Mouse (Mus musculus): ENCODE data around the gene Artn. TPM values are rescaled to one million over a fixed set of nuclear protein-coding genes. Genes with fewer than 3 reads are reported as not detected.
A peak's percentile ranks its signal among the peaks of the same experiment; 100 is the strongest.

Gene Artn
- polyA plus RNA-seq (2016; fragmentation: Nextera tagmentation; extraction: Ambion mirVana), result 2.4 and 3.4 TPM in 2 replicates

DNA sequence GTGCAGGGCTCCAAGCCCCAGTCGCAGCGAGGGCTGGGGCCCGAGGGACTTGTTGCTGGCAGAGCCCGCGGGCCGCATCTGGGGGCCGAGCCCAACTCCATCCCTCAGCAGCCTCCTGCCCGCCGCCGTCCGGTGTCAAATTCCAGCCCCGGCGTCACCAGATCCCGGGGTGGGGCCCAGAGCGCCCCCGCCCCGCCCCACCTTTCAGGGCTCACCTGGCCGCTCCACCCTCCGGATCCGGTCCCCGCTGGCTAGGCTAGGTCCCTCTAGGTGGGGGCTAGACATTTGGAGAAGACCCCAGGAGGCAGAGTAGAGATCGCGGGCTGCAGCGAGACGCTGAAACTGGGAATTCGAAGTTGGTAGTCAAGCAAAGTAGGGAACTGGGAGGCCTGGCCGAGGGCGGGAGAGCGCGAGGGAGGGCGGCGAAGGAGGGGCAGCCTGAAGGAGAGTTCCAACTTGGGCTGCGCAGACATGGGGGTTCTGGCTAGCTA is at the start of gene Artn:
Gene Artn (minus strand): TSS at position 373 of the 491 bp plus-strand sequence.
- H3K36me3 ChIP-seq, result no peaks in the 10 kb centered on the region
- no peak within 1 kb of the TSS; the same call in none of the 2 replicates for H3K27ac ChIP-seq
- H3K4me2 ChIP-seq (replicated peaks), result peak within 1 kb of the TSS; percentile 85
- H3K4me1 ChIP-seq, result peaks cover 29% of the 10 kb centered on the region
- peaks cover 50% of the 10 kb centered on the region for H3K27me3 ChIP-seq
- peak within 1 kb of the TSS; percentile 37 for H3K9ac ChIP-seq
- H3K9me3 ChIP-seq, result no peaks in the 10 kb centered on the region
- peak within 1 kb of the TSS; percentile 39 for H3K4me3 ChIP-seq
- under 1% methylated on average over 33 of the region's 33 CpGs for WGBS
- ATAC-seq (ENCODE audit: insufficient number of reproducible peaks, insufficient read depth, low FRiP score, low TSS enrichment), result peak; percentile 44; the same call in 1 of the 2 replicates

DNA sequence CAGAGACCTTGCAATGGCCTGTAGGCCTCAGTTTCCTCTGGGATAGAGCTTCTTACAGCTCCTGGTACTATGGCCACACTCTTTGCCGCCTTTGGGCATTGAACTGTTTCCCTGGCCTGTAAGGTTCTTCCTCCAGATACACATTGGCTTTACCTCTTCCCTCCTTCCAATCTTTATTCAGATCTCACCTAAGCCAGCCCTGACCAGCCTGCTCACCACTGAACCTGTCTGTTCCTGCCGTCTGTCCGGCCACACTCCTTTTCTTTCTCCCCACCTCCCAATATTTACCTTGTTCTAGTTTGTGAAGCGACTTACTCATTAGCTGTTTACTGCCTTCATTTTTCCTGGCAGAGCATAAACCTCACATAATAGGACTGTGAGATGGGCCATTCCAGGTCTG is 49.6 kb upstream of the Artn start:
- no peaks in the 10 kb centered on the region for H3K9me3 ChIP-seq
- no peak overlapping the region for H3K4me3 ChIP-seq
- no peaks in the 10 kb centered on the region for H3K36me3 ChIP-seq
- no peak for ATAC-seq (ENCODE audit: insufficient number of reproducible peaks, insufficient read depth, low FRiP score, low TSS enrichment)
- 88% methylated on average over 4 of the region's 4 CpGs for WGBS
- H3K27me3 ChIP-seq, result no peaks in the 10 kb centered on the region
- H3K4me1 ChIP-seq, result no peaks in the 10 kb centered on the region
- no peak overlapping the region for H3K4me2 ChIP-seq (replicated peaks)
- H3K27ac ChIP-seq, result no peak overlapping the region
- no peak overlapping the region for H3K9ac ChIP-seq

DNA sequence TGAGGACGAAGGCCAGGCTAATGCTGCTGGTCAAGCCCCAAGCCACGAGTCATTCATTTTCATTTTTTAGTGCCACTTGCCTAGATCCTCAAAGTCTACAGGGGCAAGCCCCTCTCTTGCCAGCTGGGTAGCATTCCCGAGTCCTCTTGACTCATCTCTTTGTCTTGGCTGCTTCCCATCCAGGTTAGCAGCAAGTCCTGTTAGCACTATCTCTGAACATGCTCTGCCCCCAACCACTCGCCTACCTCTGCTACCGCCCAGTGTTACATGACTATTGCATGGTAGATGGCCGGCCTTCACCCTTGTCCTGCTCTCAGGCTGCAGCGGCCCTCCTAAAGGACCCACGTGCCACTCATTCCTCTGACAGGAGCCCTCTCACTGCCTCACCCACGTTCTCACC is 48.7 kb upstream of the Artn start:
- WGBS, result 95% methylated on average over 9 of the region's 9 CpGs
- H3K27ac ChIP-seq, result no peak overlapping the region
- no peaks in the 10 kb centered on the region for H3K9me3 ChIP-seq
- no peaks in the 10 kb centered on the region for H3K36me3 ChIP-seq
- no peak for ATAC-seq (ENCODE audit: insufficient number of reproducible peaks, insufficient read depth, low FRiP score, low TSS enrichment)
- H3K4me2 ChIP-seq (replicated peaks), result no peak overlapping the region
- H3K27me3 ChIP-seq, result no peaks in the 10 kb centered on the region
- H3K4me3 ChIP-seq, result no peak overlapping the region
- H3K9ac ChIP-seq, result no peak overlapping the region
- peaks cover 4% of the 10 kb centered on the region for H3K4me1 ChIP-seq

DNA sequence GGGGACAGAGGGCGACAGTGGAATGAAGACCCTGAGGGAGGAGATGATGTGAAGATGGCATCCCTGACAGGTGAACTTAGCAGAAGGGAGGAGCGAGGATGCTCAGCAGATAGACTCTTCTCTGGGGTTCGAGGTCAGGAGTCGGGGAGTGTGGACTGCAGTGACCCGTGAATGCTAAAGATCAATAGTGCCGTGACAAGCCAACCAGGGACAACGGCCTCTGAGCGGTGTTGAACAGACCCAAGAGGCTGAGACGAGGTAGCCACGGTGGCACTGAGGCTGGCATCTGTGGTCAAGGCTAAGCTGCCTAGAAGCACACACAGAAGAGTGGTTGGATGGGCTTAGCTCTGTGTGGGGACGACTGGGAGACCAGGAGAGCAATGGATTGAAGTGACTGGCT is 48.3 kb upstream of the Artn start:
- Histone ChIP-seq H3K4me1 (peaks cover 9% of the 10 kb centered on the region), H3K9ac (no peak overlapping the region), H3K27me3 (no peaks in the 10 kb centered on the region), H3K27ac (no peak overlapping the region), H3K4me3 (no peak overlapping the region), H3K36me3 (no peaks in the 10 kb centered on the region), H3K4me2 (replicated peaks) (no peak overlapping the region), H3K9me3 (no peaks in the 10 kb centered on the region)
- 85% methylated on average over 11 of the region's 11 CpGs for WGBS
- ATAC-seq (ENCODE audit: insufficient number of reproducible peaks, insufficient read depth, low FRiP score, low TSS enrichment), result no peak

DNA sequence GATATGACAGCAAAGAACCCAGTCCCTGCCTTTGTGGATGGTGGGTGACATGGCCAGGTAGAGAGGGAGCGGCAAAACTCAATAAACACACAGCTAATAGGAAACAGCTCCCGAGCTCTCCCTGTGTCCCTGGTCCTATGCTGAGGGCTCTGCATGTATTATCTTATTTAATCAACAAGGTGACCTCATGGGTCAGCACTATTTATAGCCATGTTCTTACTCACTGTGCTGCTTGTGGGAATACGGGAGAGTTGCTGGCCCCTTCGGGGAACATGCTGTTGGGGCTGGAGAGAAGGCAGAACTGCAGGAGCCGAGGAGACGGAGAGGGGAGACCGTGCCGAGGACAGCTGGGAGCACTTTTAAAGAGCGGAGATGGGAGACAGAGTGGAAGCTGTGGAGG is 47.8 kb upstream of the Artn start:
- WGBS, result 58% methylated on average over 9 of the region's 9 CpGs
- Histone ChIP-seq H3K4me2 (replicated peaks) (no peak overlapping the region), H3K36me3 (no peaks in the 10 kb centered on the region), H3K4me3 (no peak overlapping the region), H3K4me1 (peaks cover 10% of the 10 kb centered on the region), H3K9ac (no peak overlapping the region), H3K27ac (no peak overlapping the region), H3K27me3 (no peaks in the 10 kb centered on the region), H3K9me3 (no peaks in the 10 kb centered on the region)
- no peak for ATAC-seq (ENCODE audit: insufficient number of reproducible peaks, insufficient read depth, low FRiP score, low TSS enrichment)

DNA sequence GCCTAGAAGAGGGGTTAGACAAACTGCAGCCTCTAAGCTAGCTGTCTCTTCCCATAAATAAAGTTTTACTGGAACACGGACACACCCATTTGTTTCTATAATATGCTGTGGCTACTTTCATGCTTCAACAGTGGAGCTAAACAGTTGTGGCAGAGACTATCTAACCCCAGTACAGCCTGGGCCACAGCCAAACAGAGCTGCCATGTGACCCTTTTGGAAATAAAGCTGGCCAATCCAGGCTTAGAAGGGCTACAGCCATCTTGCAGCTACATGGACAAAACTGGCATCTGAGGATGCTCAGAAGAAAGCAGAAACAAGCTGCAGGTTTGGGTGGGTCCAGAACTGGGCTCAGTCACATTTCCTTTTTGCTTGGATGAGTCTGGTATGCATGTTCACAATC is 46.3 kb upstream of the Artn start:
- no peak overlapping the region for H3K4me2 ChIP-seq (replicated peaks)
- H3K27me3 ChIP-seq, result no peaks in the 10 kb centered on the region
- no peak overlapping the region for H3K9ac ChIP-seq
- no peak for ATAC-seq (ENCODE audit: insufficient number of reproducible peaks, insufficient read depth, low FRiP score, low TSS enrichment)
- no peaks in the 10 kb centered on the region for H3K9me3 ChIP-seq
- no peak overlapping the region for H3K4me3 ChIP-seq
- H3K27ac ChIP-seq, result no peak overlapping the region
- 93% methylated on average over 1 of the region's 1 CpGs for WGBS
- peaks cover 10% of the 10 kb centered on the region for H3K4me1 ChIP-seq
- no peaks in the 10 kb centered on the region for H3K36me3 ChIP-seq

GRCm38 (mm10) chr4:117974719-117975118 is 45.2 kb upstream of the Artn start:
- Histone ChIP-seq H3K4me2 (replicated peaks) (no peak overlapping the region), H3K9ac (no peak overlapping the region), H3K4me1 (peaks cover 10% of the 10 kb centered on the region), H3K27ac (no peak overlapping the region), H3K4me3 (no peak overlapping the region), H3K27me3 (no peaks in the 10 kb centered on the region), H3K36me3 (no peaks in the 10 kb centered on the region), H3K9me3 (no peaks in the 10 kb centered on the region)
- ATAC-seq (ENCODE audit: insufficient number of reproducible peaks, insufficient read depth, low FRiP score, low TSS enrichment), result no peak
- 77% methylated on average over 5 of the region's 5 CpGs for WGBS

DNA sequence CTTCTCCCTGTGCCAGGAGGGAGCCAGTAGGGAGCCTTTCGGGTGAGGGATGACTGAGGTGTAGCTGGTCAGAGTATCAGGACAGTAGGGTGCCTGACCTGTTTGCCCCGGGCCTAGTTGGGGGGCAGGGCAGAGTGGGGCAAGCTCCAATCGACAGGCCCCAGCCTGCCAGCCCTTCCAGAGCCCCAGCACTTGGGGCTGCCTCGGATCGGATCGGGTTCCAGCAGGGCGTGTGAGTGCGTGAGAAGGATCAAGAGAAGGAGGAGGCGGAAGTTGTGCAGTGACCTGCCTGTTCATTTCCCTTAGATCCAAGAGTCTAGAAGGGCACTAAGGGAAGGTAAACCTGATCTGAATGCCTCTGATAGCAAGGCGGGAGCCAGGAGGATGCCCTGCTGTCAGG is 43.4 kb upstream of the Artn start:
- Histone ChIP-seq H3K36me3 (no peaks in the 10 kb centered on the region), H3K4me3 (no peak overlapping the region), H3K27me3 (no peaks in the 10 kb centered on the region), H3K27ac (no peak overlapping the region), H3K9ac (no peak overlapping the region), H3K9me3 (no peaks in the 10 kb centered on the region), H3K4me2 (replicated peaks) (no peak overlapping the region), H3K4me1 (peaks cover 10% of the 10 kb centered on the region)
- WGBS, result 38% methylated on average over 10 of the region's 10 CpGs
- ATAC-seq (ENCODE audit: insufficient number of reproducible peaks, insufficient read depth, low FRiP score, low TSS enrichment), result 0 out of 2 replicates have a peak, but pooled peaks have one; percentile 39

DNA sequence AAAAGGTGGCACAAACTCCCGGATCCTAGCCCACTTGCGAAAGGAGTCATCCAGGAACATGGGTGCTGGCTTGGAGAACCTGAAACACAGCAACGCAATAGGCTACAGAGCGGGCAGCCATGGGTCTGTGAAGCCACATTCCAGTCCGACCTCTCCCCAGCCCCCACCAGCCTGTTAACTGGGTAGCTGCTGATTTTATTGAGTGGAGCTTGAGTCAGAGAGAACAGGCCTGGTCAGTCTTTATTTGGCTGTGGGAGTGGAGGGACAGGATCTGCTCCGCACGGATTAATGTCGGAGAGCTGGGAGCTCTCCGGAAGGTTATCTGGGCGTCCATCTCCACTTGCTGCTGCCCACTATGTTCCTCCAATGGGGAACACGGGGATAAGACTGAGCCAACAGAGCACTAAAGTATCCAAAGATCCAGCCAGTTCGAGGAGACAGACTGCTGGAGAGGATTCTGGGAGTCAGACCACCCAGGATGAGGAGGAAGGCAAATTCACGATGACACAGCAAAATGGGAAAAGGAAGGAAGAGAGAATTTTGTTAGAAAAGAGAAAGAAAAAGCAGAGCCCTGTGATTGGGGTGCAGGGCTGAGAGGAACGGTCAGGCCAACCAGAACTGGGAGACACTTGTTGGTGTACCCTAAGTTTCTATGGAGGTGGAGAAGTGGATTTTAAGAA is 34.9 kb upstream of the Artn start:
- no peaks in the 10 kb centered on the region for H3K27me3 ChIP-seq
- no peak for ATAC-seq (ENCODE audit: insufficient number of reproducible peaks, insufficient read depth, low FRiP score, low TSS enrichment)

GRCm38 (mm10) chr4:117957492-117957891 is 27.9 kb upstream of the Artn start:
- 70% methylated on average over 4 of the region's 4 CpGs for WGBS
- Histone ChIP-seq H3K9me3 (no peaks in the 10 kb centered on the region), H3K9ac (no peak overlapping the region), H3K4me1 (no peaks in the 10 kb centered on the region), H3K27ac (no peak overlapping the region), H3K27me3 (no peaks in the 10 kb centered on the region), H3K4me2 (replicated peaks) (no peak overlapping the region), H3K36me3 (peaks cover 42% of the 10 kb centered on the region), H3K4me3 (no peak overlapping the region)
- ATAC-seq (ENCODE audit: insufficient number of reproducible peaks, insufficient read depth, low FRiP score, low TSS enrichment), result no peak

More for the DNA sequence above, 34.9 kb upstream of the Artn start:
- no peaks in the 10 kb centered on the region for H3K9me3 ChIP-seq
- H3K4me3 ChIP-seq, result no peak overlapping the region
- H3K27ac ChIP-seq, result no peak overlapping the region
- no peak overlapping the region for H3K4me2 ChIP-seq (replicated peaks)
- H3K9ac ChIP-seq, result no peak overlapping the region
- H3K4me1 ChIP-seq, result no peaks in the 10 kb centered on the region
- 76% methylated on average over 14 of the region's 14 CpGs for WGBS
- H3K36me3 ChIP-seq, result peaks cover 16% of the 10 kb centered on the region; the same call in 1 of the 2 replicates

DNA sequence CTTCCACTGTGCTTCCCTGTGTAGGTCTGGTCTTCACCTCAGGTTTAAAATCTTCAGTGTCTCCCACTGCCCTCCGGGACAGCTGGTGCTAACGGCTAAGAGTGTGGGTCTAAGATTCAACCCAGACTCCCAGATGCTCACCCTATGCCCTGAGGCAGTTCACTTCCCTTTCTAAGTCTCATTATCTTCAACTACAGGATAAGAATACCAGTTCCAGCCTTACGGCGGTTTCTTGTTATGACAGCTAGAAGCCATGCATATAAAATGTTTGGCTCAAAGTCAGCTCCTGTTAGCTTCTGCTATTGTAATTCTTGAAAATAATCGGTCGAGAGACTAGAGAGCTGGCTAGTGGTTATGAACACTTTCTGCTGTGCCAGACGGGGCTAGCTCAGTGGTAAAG is 17.9 kb upstream of the Artn start:
- H3K9me3 ChIP-seq, result no peaks in the 10 kb centered on the region
- no peak overlapping the region for H3K27ac ChIP-seq
- peaks cover 19% of the 10 kb centered on the region for H3K36me3 ChIP-seq
- H3K27me3 ChIP-seq, result no peaks in the 10 kb centered on the region
- no peak for ATAC-seq (ENCODE audit: insufficient number of reproducible peaks, insufficient read depth, low FRiP score, low TSS enrichment)
- H3K9ac ChIP-seq, result no peak overlapping the region
- H3K4me2 ChIP-seq (replicated peaks), result no peak overlapping the region
- peaks cover 3% of the 10 kb centered on the region; the same call in 1 of the 2 replicates for H3K4me1 ChIP-seq
- 71% methylated on average over 7 of the region's 7 CpGs for WGBS
- no peak overlapping the region for H3K4me3 ChIP-seq

DNA sequence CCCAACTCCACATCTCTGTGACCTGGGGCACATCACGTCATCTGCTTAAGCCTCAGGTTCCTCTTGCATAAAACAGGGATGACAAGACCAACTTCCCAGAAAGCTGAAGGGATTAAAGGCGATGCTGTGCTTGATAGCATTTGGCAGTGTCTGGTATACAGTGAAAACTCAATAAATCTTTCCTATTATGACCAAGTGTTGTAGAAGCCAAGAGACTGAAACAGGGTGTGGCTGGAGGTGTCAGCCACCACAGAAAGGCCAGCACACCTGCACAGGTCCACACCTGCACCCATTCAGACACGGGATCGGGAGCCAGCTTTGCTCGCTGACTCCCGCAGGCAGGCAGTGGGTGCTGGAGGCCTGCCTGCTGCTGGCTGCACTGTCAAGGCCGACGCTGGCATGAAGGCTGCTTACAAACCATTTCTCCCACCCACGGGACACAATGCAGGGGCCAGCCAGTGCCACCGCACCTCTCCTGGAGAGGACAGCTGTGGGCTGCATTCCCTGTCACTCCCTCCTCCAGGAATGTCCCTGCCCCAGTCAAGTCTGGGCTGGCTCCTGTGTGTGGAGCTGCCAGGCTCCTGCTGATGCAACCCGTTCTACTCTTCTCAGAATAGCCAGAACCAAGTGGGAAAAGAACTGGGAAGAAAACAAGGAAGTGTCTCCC is 17.2 kb upstream of the Artn start:
- Histone ChIP-seq H3K9me3 (no peaks in the 10 kb centered on the region), H3K4me3 (no peak overlapping the region), H3K36me3 (peaks cover 12% of the 10 kb centered on the region; the same call in 1 of the 2 replicates), H3K4me1 (peaks cover 3% of the 10 kb centered on the region; the same call in 1 of the 2 replicates), H3K9ac (no peak overlapping the region), H3K27me3 (no peaks in the 10 kb centered on the region), H3K27ac (no peak overlapping the region), H3K4me2 (replicated peaks) (no peak overlapping the region)
- WGBS, result 83% methylated on average over 11 of the region's 11 CpGs
- ATAC-seq (ENCODE audit: insufficient number of reproducible peaks, insufficient read depth, low FRiP score, low TSS enrichment), result no peak
